Mouse (Mus musculus): ENCODE measurements around the gene Gm15517. TPM values are rescaled to one million over a fixed set of nuclear protein-coding genes. Genes with fewer than 3 reads are reported as not detected.

Gm15517 gene
- polyA plus RNA-seq, 1 experiment, result not detected

DNA sequence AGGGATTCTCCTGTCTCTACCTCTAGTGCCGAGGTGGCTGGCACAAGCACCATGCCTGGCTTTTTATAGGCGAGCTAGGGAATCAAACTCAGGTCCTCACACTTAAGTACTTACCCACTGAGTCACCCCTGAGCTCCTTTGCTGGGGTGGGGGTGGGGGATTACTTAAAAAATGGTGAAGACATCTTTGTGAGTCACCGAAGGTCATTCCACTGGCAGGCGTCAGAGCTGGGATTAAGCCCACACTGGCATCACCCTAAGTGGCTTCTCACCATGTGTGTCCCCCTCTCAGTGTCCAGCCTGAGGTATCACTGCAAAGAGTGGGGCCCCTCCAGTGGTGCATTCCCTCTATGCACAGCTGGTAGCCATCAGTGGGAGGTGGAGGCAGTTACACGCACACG, 837 bp upstream of the Gm15517 start:
- no peaks in the 10 kb centered on the region for H3K36me3 ChIP-seq (ENCODE audit: control insufficient read depth)
- no peak overlapping the region for H3K4me3 ChIP-seq (replicated peaks)
- TF ChIP-seq GATA1 (IDR thresholded peaks at IDR 0.05; ENCODE audit: low read length) (no peak), TAL1 (IDR thresholded peaks at IDR 0.05; ENCODE audit: low read length) (no peak)
- no peaks in the 10 kb centered on the region for H3K4me1 ChIP-seq (ENCODE audit: control insufficient read depth)
- H3K9me3 ChIP-seq (ENCODE audit: control insufficient read depth, low read length), result no peaks in the 10 kb centered on the region
- H3K27me3 ChIP-seq (ENCODE audit: control insufficient read depth), result peaks cover 42% of the 10 kb centered on the region

DNA sequence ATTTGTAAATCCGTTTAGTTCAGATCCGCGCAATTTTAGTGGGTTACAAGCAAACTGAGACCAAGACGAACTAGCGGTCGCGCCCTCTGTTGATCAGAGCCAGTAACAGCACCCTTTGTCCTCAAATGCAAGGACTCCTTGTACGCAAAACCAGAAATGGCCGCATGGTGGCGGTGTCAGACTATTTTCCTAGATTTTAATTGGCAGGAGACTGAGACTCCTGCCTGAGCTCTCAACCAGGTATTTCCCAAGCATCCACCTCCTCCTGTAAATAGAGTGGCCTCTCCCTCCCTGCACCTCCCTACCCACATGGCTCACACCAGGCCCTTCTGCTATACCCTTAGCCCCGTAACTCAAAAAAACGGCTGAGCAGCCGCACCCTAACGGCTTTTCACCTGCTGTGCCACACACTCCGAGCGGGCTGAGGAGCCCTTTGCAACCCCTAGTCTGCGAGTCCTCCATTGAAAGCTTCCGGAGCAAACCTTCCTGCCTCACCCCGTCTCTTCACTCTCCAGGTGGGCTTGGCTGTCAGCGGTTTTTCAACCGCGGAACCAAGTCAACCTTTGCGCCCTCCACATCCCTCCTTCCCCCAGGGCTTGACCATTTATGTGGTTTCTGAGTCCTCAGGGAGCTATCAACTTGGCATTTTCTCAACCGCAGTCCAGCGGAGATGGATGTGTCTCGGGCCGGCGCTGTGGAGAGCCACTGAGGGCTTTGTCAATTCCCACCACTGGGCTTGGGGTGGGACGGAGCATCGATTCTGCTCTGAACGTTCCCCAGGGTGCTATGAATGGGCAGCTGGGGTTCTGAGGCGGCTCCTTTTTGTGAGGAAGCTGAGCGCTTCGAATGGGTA, 1.8 kb downstream of the Gm15517 start:
- TF ChIP-seq TAL1 (IDR thresholded peaks at IDR 0.05; ENCODE audit: low read length) (no peak), GATA1 (IDR thresholded peaks at IDR 0.05; ENCODE audit: low read length) (no peak)
- no peaks in the 10 kb centered on the region for H3K36me3 ChIP-seq (ENCODE audit: control insufficient read depth)
- H3K27me3 ChIP-seq (ENCODE audit: control insufficient read depth), result peaks cover 42% of the 10 kb centered on the region

DNA sequence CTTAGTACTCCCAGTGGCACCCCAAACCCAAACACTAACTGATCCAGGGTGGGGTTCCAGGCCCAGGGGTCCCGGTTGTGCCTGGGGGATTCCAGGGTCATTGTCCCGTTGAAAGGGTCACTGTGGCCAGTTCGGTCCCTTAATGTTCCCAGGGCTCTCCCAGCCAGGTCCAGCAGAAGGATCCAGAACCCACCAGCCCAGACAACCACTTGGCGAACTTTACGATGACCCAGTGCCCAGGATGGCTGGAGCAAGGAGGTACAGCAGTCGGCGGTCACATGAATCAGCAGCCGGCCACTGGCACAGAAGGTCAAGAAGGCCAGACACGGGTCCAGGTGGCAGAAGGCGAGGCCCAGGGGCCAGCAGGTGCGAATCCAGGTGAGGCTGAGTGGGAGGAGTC, 6.9 kb downstream of the Gm15517 start:
- H3K27me3 ChIP-seq (ENCODE audit: control insufficient read depth), result peaks cover 18% of the 10 kb centered on the region
- no peaks in the 10 kb centered on the region for H3K36me3 ChIP-seq (ENCODE audit: control insufficient read depth)
- no peaks in the 10 kb centered on the region for H3K9me3 ChIP-seq (ENCODE audit: control insufficient read depth, low read length)
- H3K4me3 ChIP-seq (replicated peaks), result no peak overlapping the region
- no peak for TF ChIP-seq TAL1 (IDR thresholded peaks at IDR 0.05; ENCODE audit: low read length)
- no peak for TF ChIP-seq GATA1 (IDR thresholded peaks at IDR 0.05; ENCODE audit: low read length)
- H3K4me1 ChIP-seq (ENCODE audit: control insufficient read depth), result no peaks in the 10 kb centered on the region

More for the DNA sequence above, 1.8 kb downstream of the Gm15517 start:
- Histone ChIP-seq H3K9me3 (ENCODE audit: control insufficient read depth, low read length) (no peaks in the 10 kb centered on the region), H3K4me1 (ENCODE audit: control insufficient read depth) (no peaks in the 10 kb centered on the region), H3K4me3 (replicated peaks) (no peak overlapping the region)

DNA sequence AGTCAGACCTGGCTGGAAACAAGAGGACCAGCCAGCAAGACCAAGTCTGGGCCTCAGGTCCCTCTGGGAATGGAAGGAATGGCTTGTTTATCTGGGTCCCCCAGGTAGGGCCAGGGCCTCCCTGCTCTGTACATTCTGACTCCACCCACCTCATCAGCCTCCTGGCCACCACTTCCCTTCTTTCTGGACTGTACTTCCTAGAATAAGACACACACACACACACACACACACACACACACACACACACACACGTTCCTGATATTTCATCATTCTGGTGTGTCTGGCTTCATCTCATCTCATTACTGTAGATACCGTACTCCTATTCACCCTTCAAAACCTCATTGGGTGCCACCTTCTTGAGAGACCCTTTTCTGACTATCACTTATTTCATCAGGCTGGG, 8.2 kb downstream of the Gm15517 start:
- H3K4me3 ChIP-seq (replicated peaks), result no peak overlapping the region
- no peaks in the 10 kb centered on the region for H3K4me1 ChIP-seq (ENCODE audit: control insufficient read depth)
- TF ChIP-seq TAL1 (IDR thresholded peaks at IDR 0.05; ENCODE audit: low read length), result no peak
- no peak for TF ChIP-seq GATA1 (IDR thresholded peaks at IDR 0.05; ENCODE audit: low read length)
- H3K9me3 ChIP-seq (ENCODE audit: control insufficient read depth, low read length), result no peaks in the 10 kb centered on the region
- H3K36me3 ChIP-seq (ENCODE audit: control insufficient read depth), result no peaks in the 10 kb centered on the region
- peaks cover 11% of the 10 kb centered on the region for H3K27me3 ChIP-seq (ENCODE audit: control insufficient read depth)

DNA sequence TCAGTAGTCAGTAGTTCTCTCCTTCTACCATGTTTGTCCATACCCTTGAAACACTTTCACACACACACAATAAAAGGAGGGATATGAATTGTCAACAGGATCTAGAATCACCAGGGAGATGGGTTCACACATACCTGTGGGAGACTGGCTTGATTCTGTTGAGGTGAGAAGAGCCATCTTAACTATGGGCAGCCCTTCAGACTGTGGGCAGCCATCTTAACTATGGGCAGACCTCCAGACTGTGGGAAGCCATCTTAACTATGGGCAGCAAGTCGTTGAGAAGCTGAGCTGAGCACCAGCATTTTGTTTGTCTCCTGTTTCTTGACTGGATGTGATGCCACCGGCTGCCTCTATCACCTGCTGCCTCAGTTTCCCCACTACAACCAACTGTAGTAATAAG, 10.1 kb downstream of the Gm15517 start:
- no peaks in the 10 kb centered on the region for H3K4me1 ChIP-seq (ENCODE audit: control insufficient read depth)
- no peak for TF ChIP-seq TAL1 (IDR thresholded peaks at IDR 0.05; ENCODE audit: low read length)
- peaks cover 6% of the 10 kb centered on the region for H3K27me3 ChIP-seq (ENCODE audit: control insufficient read depth)
- no peaks in the 10 kb centered on the region for H3K36me3 ChIP-seq (ENCODE audit: control insufficient read depth)
- no peak overlapping the region for H3K4me3 ChIP-seq (replicated peaks)
- no peaks in the 10 kb centered on the region for H3K9me3 ChIP-seq (ENCODE audit: control insufficient read depth, low read length)

DNA sequence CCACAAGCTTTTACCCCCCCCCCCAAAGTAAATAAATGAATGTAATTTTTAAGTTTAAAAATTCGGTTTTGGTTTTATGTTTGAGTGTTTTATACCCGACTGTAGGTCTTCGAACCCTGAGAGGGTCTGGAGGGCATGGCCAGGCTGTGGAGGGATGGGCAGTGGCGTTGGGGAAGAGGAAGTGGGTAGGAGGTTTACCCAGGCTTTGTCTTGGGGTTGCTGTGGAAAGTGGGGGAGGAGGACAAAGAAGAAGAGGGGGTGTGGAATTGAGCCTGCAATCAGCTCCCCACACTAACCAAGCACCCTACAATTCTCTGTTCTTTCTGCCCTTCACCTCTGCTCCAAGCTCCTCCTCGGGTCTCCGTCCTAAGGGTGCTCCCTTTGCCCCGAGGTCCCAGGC, 11.3 kb downstream of the Gm15517 start:
- peaks cover 6% of the 10 kb centered on the region for H3K27me3 ChIP-seq (ENCODE audit: control insufficient read depth)
- H3K4me3 ChIP-seq (replicated peaks), result no peak overlapping the region
- H3K36me3 ChIP-seq (ENCODE audit: control insufficient read depth), result no peaks in the 10 kb centered on the region
- no peaks in the 10 kb centered on the region for H3K4me1 ChIP-seq (ENCODE audit: control insufficient read depth)
- no peak for TF ChIP-seq GATA1 (IDR thresholded peaks at IDR 0.05; ENCODE audit: low read length)
- no peak for TF ChIP-seq TAL1 (IDR thresholded peaks at IDR 0.05; ENCODE audit: low read length)
- H3K9me3 ChIP-seq (ENCODE audit: control insufficient read depth, low read length), result no peaks in the 10 kb centered on the region

DNA sequence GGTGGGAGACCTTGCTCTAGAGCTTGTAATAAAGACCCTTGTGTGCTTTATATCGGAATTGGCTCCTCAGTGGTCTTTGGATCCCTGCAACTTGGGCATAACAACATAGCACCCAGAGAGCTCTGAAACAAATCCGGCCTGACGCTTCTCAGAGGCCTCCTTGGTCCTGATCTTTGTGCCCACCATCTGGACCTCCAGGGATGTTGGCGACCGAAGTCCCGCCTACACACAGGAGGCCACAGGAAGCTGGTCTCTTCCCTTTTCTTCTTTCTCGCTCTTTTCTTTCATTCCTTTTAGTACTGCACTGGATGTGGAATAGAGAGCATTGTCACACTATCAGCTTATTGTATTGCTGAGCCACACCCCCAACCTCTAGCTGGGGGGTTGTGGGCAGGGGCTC, 12.2 kb downstream of the Gm15517 start:
- Histone ChIP-seq H3K9me3 (ENCODE audit: control insufficient read depth, low read length) (no peaks in the 10 kb centered on the region), H3K4me1 (ENCODE audit: control insufficient read depth) (no peaks in the 10 kb centered on the region), H3K27me3 (ENCODE audit: control insufficient read depth) (peaks cover 6% of the 10 kb centered on the region), H3K4me3 (replicated peaks) (no peak overlapping the region), H3K36me3 (ENCODE audit: control insufficient read depth) (no peaks in the 10 kb centered on the region)
- TF ChIP-seq TAL1 (IDR thresholded peaks at IDR 0.05; ENCODE audit: low read length), result no peak
- no peak for TF ChIP-seq GATA1 (IDR thresholded peaks at IDR 0.05; ENCODE audit: low read length)

DNA sequence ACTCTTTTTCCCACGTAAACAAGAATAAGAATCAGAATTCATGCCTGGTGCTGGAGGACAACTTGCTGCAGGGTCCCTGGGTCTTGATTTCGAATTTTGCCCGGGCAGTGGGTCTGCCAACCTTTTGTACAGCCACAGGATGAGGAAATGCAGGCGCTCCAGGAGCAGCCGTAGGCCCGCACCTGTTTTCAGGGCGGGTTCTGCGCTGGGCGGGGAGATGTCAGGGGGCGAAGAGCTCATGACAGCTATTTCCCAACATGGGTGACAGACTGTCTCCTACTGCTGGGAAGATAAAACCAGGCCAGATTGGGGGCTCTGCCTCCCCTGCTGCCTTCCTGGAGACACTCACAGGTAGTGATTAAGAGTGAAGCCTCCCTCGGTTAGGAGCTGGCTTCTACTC, 12.8 kb downstream of the Gm15517 start:
- Histone ChIP-seq H3K4me3 (replicated peaks) (no peak overlapping the region), H3K4me1 (ENCODE audit: control insufficient read depth) (no peaks in the 10 kb centered on the region), H3K27me3 (ENCODE audit: control insufficient read depth) (peaks cover 6% of the 10 kb centered on the region), H3K36me3 (ENCODE audit: control insufficient read depth) (no peaks in the 10 kb centered on the region), H3K9me3 (ENCODE audit: control insufficient read depth, low read length) (no peaks in the 10 kb centered on the region)
- TF ChIP-seq TAL1 (IDR thresholded peaks at IDR 0.05; ENCODE audit: low read length) (no peak), GATA1 (IDR thresholded peaks at IDR 0.05; ENCODE audit: low read length) (no peak)

DNA sequence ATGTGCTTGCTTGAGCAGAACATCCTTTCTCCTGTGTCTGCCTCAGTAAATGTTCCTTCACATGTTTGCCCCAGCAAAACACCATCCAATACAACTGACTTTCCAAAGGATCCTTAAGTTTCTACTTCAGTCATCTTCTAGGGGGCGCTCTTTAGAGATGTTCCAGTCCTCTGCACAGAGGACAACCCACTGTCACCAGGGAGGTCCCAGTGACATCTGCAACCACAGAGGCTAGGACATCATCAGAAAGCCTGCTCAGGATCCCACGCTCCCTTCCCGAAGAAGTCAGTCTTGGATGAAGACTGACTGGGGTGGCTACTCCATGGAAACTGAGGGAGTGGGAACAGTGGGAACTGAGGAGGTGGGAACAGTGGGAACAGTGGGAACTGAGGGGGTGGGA, 14.3 kb downstream of the Gm15517 start:
- H3K4me1 ChIP-seq (ENCODE audit: control insufficient read depth), result no peaks in the 10 kb centered on the region
- H3K27me3 ChIP-seq (ENCODE audit: control insufficient read depth), result peaks cover 6% of the 10 kb centered on the region
- no peaks in the 10 kb centered on the region for H3K9me3 ChIP-seq (ENCODE audit: control insufficient read depth, low read length)
- H3K4me3 ChIP-seq (replicated peaks), result no peak overlapping the region
- no peak for TF ChIP-seq GATA1 (IDR thresholded peaks at IDR 0.05; ENCODE audit: low read length)
- no peak for TF ChIP-seq TAL1 (IDR thresholded peaks at IDR 0.05; ENCODE audit: low read length)
- H3K36me3 ChIP-seq (ENCODE audit: control insufficient read depth), result no peaks in the 10 kb centered on the region
